Mouse (Mus musculus) G1E (cell line): Measurements from ENCODE around the gene Nrxn3.

Experiments used
- CTCF ChIP-seq: IDR thresholded peaks from 2 replicates; pipeline ENCODE4 v1.5.1; 2012; ENCODE audit warnings: low read depth, low read length, inconsistent platforms, mixed read lengths
- GATA1 ChIP-seq: IDR thresholded peaks from 2 replicates; pipeline ENCODE4 v1.6.1; 2012; ENCODE audit warnings: borderline replicate concordance, low read length, inconsistent platforms, mixed read lengths
- POLR2AphosphoS5 ChIP-seq: IDR thresholded peaks from 2 replicates; pipeline ENCODE4 v1.6.1; 2012; ENCODE audit warnings: low read depth, low read length, inconsistent platforms; ENCODE audit not compliant: insufficient replicate concordance
- TAL1 ChIP-seq: conservative IDR thresholded peaks from 2 replicates; pipeline ENCODE4 v1.6.1; 2012; ENCODE audit warnings: low read depth, low read length, inconsistent platforms, mixed read lengths

DNA sequence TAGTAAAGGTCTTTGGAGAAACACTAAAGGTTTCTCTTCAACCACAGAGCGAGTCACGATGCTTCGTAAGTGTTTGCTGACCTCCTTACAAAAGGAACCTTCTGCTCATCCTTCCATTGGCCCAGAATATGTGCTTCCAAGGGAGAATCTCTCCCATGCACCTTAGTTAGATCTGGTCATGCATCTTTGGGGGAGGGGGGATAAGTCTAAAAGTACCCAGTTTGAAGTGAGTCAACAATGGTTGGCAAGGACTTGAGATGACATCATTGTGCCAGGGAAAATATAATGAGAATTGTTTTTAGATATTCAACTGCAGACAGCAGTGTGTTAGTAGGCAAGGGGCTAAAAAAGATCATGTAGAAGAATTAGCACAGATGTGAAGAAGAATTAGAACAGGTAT, 1437.2 kb downstream of the Nrxn3 start:
- TF ChIP-seq GATA1: no peak
- TF ChIP-seq CTCF: no peak
- TF ChIP-seq TAL1: no peak
- no peak for TF ChIP-seq POLR2AphosphoS5
